Mouse (Mus musculus) ES-Bruce4 (cell line): Measurements from ENCODE around the gene Mgmt.

Experiments
- CTCF ChIP-seq: IDR thresholded peaks from one replicate; pipeline ENCODE4 v1.8.1; 2011; ENCODE audit warnings: low read depth, low read length
- POLR2A ChIP-seq: IDR thresholded peaks from one replicate; pipeline ENCODE4 v1.8.1; 2011; ENCODE audit warnings: low read length; ENCODE audit not compliant: insufficient read depth

DNA sequence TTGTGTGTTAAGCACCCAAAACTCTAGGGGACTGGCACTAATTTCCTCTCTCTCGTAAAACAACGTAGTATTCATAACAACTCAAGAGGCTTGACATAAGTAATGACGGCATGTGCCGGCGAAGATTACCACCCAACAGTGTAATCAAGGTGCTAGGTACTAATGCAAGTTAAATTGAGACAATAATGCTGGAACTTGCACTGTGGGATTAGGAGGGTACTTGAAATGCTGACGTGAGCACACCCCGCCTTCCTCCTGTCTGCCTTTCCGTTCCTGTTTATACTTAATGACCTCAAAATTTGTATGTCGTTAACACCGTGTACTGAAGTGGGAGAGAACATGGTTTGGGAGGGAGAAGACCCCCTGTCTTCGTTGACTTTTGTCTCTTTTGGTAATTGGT lies 110.9 kb downstream of the Mgmt start:
- TF ChIP-seq CTCF, result no peak
- TF ChIP-seq POLR2A, result no peak
